Mouse (Mus musculus): ENCODE measurements around the gene Plekha6. TPM values are rescaled to one million over a fixed set of nuclear protein-coding genes. Genes with fewer than 3 reads are reported as not detected.

Plekha6 gene
- polyA plus RNA-seq, 1 experiment from 2014 or later = 19.8 TPM

GRCm38 (mm10) chr1:133274163-133274562 lies 110.2 kb downstream of the Plekha6 start:
- no peak for ATAC-seq (ENCODE audit: insufficient number of reproducible peaks, insufficient read depth, low FRiP score, low read depth)
- H3K9me3 ChIP-seq (ENCODE audit: control insufficient read depth, low read depth, low read length) = no peaks in the 10 kb centered on the region
- H3K9ac ChIP-seq (replicated peaks; ENCODE audit: low read depth, low read length) = no peak overlapping the region
- no peak overlapping the region for H3K27ac ChIP-seq (ENCODE audit: low read length)
- WGBS = 92% methylated on average over 19 of the region's 19 CpGs
- no peak overlapping the region for H3K4me3 ChIP-seq (ENCODE audit: low read depth, low read length)
- H3K27me3 ChIP-seq (ENCODE audit: control insufficient read depth, insufficient read depth, low read length) = no peaks in the 10 kb centered on the region
- H3K4me2 ChIP-seq (replicated peaks; ENCODE audit: low read depth, low read length) = no peak overlapping the region
- H3K4me1 ChIP-seq (ENCODE audit: control insufficient read depth, insufficient read depth, low read length) = no peaks in the 10 kb centered on the region
- peaks cover 7% of the 10 kb centered on the region for H3K36me3 ChIP-seq (ENCODE audit: control insufficient read depth, insufficient read depth, low read length)

DNA sequence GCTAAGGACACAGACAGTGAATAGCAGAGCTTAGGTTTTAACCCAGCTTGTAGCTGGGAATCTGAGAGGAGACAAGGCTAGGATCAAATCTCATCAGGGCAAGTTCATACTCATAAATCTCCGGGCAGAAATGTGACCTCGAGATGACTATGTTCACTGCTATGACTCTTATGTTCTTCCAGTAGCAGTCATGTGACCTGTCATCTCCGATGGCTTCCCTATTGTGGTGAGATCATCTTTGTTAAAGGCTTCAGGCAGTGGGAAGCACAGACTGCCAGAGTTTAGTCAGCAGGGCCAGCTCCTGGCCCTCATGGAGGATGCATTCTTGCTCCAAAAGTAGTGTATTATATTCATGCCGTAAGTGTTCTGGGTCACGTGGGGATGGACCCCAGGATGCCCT lies 113.0 kb downstream of the Plekha6 start:
- H3K4me3 ChIP-seq (ENCODE audit: low read depth, low read length) = no peak overlapping the region
- H3K9me3 ChIP-seq (ENCODE audit: control insufficient read depth, low read depth, low read length) = no peaks in the 10 kb centered on the region
- no peaks in the 10 kb centered on the region for H3K27me3 ChIP-seq (ENCODE audit: control insufficient read depth, insufficient read depth, low read length)
- no peaks in the 10 kb centered on the region for H3K4me1 ChIP-seq (ENCODE audit: control insufficient read depth, insufficient read depth, low read length)
- no peak overlapping the region for H3K27ac ChIP-seq (ENCODE audit: low read length)
- no peak overlapping the region for H3K9ac ChIP-seq (replicated peaks; ENCODE audit: low read depth, low read length)
- WGBS = 70% methylated on average over 5 of the region's 5 CpGs
- no peak overlapping the region for H3K4me2 ChIP-seq (replicated peaks; ENCODE audit: low read depth, low read length)
- peaks cover 4% of the 10 kb centered on the region; the same call in 1 of the 2 replicates for H3K36me3 ChIP-seq (ENCODE audit: control insufficient read depth, insufficient read depth, low read length)
- ATAC-seq (ENCODE audit: insufficient number of reproducible peaks, insufficient read depth, low FRiP score, low read depth) = no peak

GRCm38 (mm10) chr1:133278539-133278938 lies 114.5 kb downstream of the Plekha6 start:
- Histone ChIP-seq H3K4me3 (ENCODE audit: low read depth, low read length) (no peak overlapping the region), H3K4me1 (ENCODE audit: control insufficient read depth, insufficient read depth, low read length) (no peaks in the 10 kb centered on the region), H3K9ac (replicated peaks; ENCODE audit: low read depth, low read length) (no peak overlapping the region), H3K4me2 (replicated peaks; ENCODE audit: low read depth, low read length) (no peak overlapping the region), H3K27ac (ENCODE audit: low read length) (no peak overlapping the region), H3K9me3 (ENCODE audit: control insufficient read depth, low read depth, low read length) (no peaks in the 10 kb centered on the region), H3K36me3 (ENCODE audit: control insufficient read depth, insufficient read depth, low read length) (no peaks in the 10 kb centered on the region; the same call in 1 of the 2 replicates), H3K27me3 (ENCODE audit: control insufficient read depth, insufficient read depth, low read length) (no peaks in the 10 kb centered on the region)
- no peak for ATAC-seq (ENCODE audit: insufficient number of reproducible peaks, insufficient read depth, low FRiP score, low read depth)
- 74% methylated on average over 6 of the region's 6 CpGs for WGBS

GRCm38 (mm10) chr1:133278946-133279631 lies 115.1 kb downstream of the Plekha6 start:
- 65% methylated on average over 15 of the region's 15 CpGs for WGBS
- ATAC-seq (ENCODE audit: insufficient number of reproducible peaks, insufficient read depth, low FRiP score, low read depth) = no peak

DNA sequence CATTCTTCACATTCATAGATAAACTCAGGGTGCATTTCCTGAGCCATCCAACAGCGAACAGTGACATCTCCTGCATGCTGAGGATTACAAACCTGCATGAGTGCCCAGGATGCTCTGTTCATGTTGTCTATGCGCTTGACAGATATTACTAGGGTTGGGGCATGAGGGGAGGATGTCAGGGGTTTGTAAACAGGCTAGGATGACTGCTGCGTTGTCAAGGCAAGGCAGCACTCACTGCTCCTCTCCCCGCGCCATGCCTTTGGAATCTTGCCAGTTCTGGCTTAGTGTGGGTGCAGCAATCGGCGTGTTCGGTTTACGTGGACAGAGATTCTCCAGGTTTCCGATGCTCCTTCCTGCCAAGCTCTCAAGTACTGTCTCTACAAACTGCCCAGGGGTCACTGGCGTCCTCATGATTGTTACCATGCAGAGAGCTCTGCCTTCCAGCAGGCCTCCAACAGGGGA lies 115.7 kb downstream of the Plekha6 start:
- no peaks in the 10 kb centered on the region for H3K27me3 ChIP-seq (ENCODE audit: control insufficient read depth, insufficient read depth, low read length)
- H3K4me3 ChIP-seq (ENCODE audit: low read depth, low read length) = no peak overlapping the region
- H3K27ac ChIP-seq (ENCODE audit: low read length) = no peak overlapping the region
- whole genome bisulfite sequencing = 53% methylated on average over 11 of the region's 11 CpGs
- no peaks in the 10 kb centered on the region for H3K9me3 ChIP-seq (ENCODE audit: control insufficient read depth, low read depth, low read length)
- H3K36me3 ChIP-seq (ENCODE audit: control insufficient read depth, insufficient read depth, low read length) = no peaks in the 10 kb centered on the region; the same call in 1 of the 2 replicates
- no peak for ATAC-seq (ENCODE audit: insufficient number of reproducible peaks, insufficient read depth, low FRiP score, low read depth)
- no peak overlapping the region for H3K9ac ChIP-seq (replicated peaks; ENCODE audit: low read depth, low read length)
- no peaks in the 10 kb centered on the region for H3K4me1 ChIP-seq (ENCODE audit: control insufficient read depth, insufficient read depth, low read length)
- no peak overlapping the region for H3K4me2 ChIP-seq (replicated peaks; ENCODE audit: low read depth, low read length)

More at GRCm38 (mm10) chr1:133278946-133279631, 115.1 kb downstream of the Plekha6 start:
- Histone ChIP-seq H3K9ac (replicated peaks; ENCODE audit: low read depth, low read length) (no peak overlapping the region), H3K4me1 (ENCODE audit: control insufficient read depth, insufficient read depth, low read length) (no peaks in the 10 kb centered on the region), H3K4me3 (ENCODE audit: low read depth, low read length) (no peak overlapping the region), H3K4me2 (replicated peaks; ENCODE audit: low read depth, low read length) (no peak overlapping the region), H3K36me3 (ENCODE audit: control insufficient read depth, insufficient read depth, low read length) (no peaks in the 10 kb centered on the region; the same call in 1 of the 2 replicates), H3K9me3 (ENCODE audit: control insufficient read depth, low read depth, low read length) (no peaks in the 10 kb centered on the region), H3K27me3 (ENCODE audit: control insufficient read depth, insufficient read depth, low read length) (no peaks in the 10 kb centered on the region), H3K27ac (ENCODE audit: low read length) (no peak overlapping the region)

DNA sequence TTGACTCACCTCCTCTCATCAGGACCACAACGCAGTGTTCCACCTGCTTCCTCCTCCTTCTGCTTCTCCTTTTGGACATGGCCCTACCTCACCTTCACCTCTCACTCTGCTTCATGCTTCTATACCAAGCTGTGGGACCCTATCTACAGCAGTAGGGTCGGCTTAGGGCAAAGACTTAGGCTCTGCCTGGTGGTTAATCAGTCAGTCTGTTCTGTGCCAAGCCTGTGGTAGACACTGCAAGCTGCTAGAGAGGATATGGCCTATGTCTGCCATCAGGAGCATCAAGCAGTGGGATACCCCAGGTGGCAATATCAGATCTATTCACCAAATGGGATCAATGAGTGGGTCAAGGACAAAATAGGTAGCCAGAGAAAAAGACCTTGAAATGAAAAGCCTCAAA lies 116.5 kb downstream of the Plekha6 start:
- WGBS = 83% methylated on average over 2 of the region's 2 CpGs
- H3K4me2 ChIP-seq (replicated peaks; ENCODE audit: low read depth, low read length) = no peak overlapping the region
- no peaks in the 10 kb centered on the region for H3K27me3 ChIP-seq (ENCODE audit: control insufficient read depth, insufficient read depth, low read length)
- no peak overlapping the region for H3K27ac ChIP-seq (ENCODE audit: low read length)
- no peaks in the 10 kb centered on the region; the same call in 1 of the 2 replicates for H3K36me3 ChIP-seq (ENCODE audit: control insufficient read depth, insufficient read depth, low read length)
- H3K4me1 ChIP-seq (ENCODE audit: control insufficient read depth, insufficient read depth, low read length) = no peaks in the 10 kb centered on the region
- no peak overlapping the region for H3K4me3 ChIP-seq (ENCODE audit: low read depth, low read length)
- H3K9ac ChIP-seq (replicated peaks; ENCODE audit: low read depth, low read length) = no peak overlapping the region
- ATAC-seq (ENCODE audit: insufficient number of reproducible peaks, insufficient read depth, low FRiP score, low read depth) = no peak
- H3K9me3 ChIP-seq (ENCODE audit: control insufficient read depth, low read depth, low read length) = no peaks in the 10 kb centered on the region

GRCm38 (mm10) chr1:133285907-133286306 lies 121.9 kb downstream of the Plekha6 start:
- Histone ChIP-seq H3K4me3 (ENCODE audit: low read depth, low read length) (no peak overlapping the region), H3K9me3 (ENCODE audit: control insufficient read depth, low read depth, low read length) (no peaks in the 10 kb centered on the region), H3K27me3 (ENCODE audit: control insufficient read depth, insufficient read depth, low read length) (no peaks in the 10 kb centered on the region), H3K36me3 (ENCODE audit: control insufficient read depth, insufficient read depth, low read length) (peaks cover 3% of the 10 kb centered on the region; the same call in 1 of the 2 replicates), H3K9ac (replicated peaks; ENCODE audit: low read depth, low read length) (no peak overlapping the region), H3K27ac (ENCODE audit: low read length) (no peak overlapping the region), H3K4me2 (replicated peaks; ENCODE audit: low read depth, low read length) (no peak overlapping the region), H3K4me1 (ENCODE audit: control insufficient read depth, insufficient read depth, low read length) (no peaks in the 10 kb centered on the region)
- 0 out of 2 replicates have a peak, but pooled peaks have one; percentile 14 for ATAC-seq (ENCODE audit: insufficient number of reproducible peaks, insufficient read depth, low FRiP score, low read depth)
- 87% methylated on average over 7 of the region's 7 CpGs for whole genome bisulfite sequencing

GRCm38 (mm10) chr1:133287051-133287450 lies 123.0 kb downstream of the Plekha6 start:
- H3K4me3 ChIP-seq (ENCODE audit: low read depth, low read length) = no peak overlapping the region
- 75% methylated on average over 4 of the region's 4 CpGs for WGBS
- no peak for ATAC-seq (ENCODE audit: insufficient number of reproducible peaks, insufficient read depth, low FRiP score, low read depth)
- H3K27me3 ChIP-seq (ENCODE audit: control insufficient read depth, insufficient read depth, low read length) = no peaks in the 10 kb centered on the region
- no peaks in the 10 kb centered on the region for H3K4me1 ChIP-seq (ENCODE audit: control insufficient read depth, insufficient read depth, low read length)
- H3K4me2 ChIP-seq (replicated peaks; ENCODE audit: low read depth, low read length) = no peak overlapping the region
- no peaks in the 10 kb centered on the region for H3K9me3 ChIP-seq (ENCODE audit: control insufficient read depth, low read depth, low read length)
- H3K27ac ChIP-seq (ENCODE audit: low read length) = no peak overlapping the region
- H3K36me3 ChIP-seq (ENCODE audit: control insufficient read depth, insufficient read depth, low read length) = peaks cover 3% of the 10 kb centered on the region; the same call in 1 of the 2 replicates
- no peak overlapping the region for H3K9ac ChIP-seq (replicated peaks; ENCODE audit: low read depth, low read length)
